Mouse (Mus musculus): Measurements from ENCODE around the gene Tmem217. TPM values are rescaled to one million over a fixed set of nuclear protein-coding genes. Genes with fewer than 3 reads are reported as not detected.

The Tmem217 gene
- total RNA-seq, 2 experiments from 2014 or later, result not detected

DNA sequence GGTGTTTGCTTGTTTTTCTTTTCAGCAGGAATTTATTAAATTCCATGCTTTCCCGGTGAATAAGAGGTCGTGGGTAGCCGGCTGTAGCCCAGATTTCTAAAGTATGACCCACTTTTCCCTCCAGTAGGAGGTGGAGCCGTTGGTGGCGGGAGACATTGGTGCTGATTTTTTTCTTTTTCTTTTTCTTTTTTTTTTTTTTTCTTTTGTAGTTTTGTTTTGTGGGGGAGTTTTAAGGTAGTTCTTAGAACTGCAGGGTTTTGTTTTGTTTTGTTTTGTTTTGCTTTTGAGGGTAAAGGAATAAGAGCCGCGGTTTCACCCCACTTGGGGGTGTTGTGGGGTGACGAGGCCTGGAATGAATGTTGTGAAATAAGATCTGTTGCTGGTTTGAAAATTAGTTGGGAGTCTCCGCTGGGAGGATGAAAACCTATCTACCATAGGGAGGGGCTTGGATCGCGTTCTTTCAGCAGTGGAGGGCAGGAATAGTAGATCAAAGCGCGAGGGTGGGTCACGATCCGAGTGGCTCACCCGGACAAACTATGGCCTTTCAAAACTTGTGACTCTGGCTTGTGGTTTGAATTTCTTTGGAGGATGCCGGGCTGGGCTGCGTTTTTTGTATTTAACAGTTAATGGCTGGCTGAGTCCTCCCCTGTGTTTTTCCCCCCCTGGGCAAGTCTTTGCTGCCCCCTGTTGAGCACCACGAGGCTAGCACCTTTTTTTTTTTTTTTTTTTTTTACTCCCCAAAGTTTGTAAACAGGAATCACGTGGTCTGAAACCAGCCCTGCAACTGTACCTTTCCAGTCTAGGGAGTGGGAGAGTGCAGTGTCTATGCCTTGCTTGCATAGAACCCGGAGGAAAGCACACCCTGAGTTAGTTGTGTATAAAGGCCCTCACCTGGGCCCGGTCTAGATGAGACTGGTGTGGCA is 59.7 kb downstream of the Tmem217 start:
- peak; percentile 66 for DNase-seq
- intact Hi-C loops (cut with DNase I; ENCODE audit: low total_unique reads), result loop anchor here (2.0 kb wide), 1 partner anchor 94 kb away; no protein-coding TSS in a partner anchor

DNA sequence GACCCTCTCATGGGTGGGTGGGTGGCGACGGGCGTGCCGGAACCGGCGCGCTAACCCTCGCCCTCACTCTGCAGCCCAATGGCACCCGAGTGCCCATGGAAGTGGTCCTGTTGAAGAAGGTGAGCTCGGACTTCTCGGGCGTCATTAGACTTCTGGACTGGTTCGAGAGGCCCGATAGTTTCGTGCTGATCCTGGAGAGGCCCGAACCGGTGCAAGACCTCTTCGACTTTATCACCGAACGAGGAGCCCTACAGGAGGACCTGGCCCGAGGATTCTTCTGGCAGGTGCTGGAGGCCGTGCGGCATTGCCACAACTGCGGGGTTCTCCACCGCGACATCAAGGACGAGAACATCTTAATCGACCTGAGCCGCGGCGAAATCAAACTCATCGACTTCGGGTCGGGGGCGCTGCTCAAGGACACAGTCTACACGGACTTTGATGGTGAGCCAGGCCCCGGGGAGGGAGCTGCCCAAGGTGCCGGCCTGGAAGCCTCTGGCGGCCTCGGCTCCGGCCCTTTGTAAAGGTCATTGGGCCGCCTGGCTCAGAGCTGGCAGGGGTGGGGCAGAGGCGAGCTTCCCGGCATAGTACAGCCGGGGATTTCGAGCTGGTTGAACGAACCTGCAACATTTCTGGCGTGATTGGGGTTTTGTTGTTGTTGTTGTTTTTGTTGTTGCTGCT is 60.5 kb downstream of the Tmem217 start:
- intact Hi-C loops (cut with DNase I; ENCODE audit: low total_unique reads), result loop anchor here (2.0 kb wide), 1 partner anchor 93 kb away; no protein-coding TSS in a partner anchor
- DNase-seq, result peak; percentile 80

DNA sequence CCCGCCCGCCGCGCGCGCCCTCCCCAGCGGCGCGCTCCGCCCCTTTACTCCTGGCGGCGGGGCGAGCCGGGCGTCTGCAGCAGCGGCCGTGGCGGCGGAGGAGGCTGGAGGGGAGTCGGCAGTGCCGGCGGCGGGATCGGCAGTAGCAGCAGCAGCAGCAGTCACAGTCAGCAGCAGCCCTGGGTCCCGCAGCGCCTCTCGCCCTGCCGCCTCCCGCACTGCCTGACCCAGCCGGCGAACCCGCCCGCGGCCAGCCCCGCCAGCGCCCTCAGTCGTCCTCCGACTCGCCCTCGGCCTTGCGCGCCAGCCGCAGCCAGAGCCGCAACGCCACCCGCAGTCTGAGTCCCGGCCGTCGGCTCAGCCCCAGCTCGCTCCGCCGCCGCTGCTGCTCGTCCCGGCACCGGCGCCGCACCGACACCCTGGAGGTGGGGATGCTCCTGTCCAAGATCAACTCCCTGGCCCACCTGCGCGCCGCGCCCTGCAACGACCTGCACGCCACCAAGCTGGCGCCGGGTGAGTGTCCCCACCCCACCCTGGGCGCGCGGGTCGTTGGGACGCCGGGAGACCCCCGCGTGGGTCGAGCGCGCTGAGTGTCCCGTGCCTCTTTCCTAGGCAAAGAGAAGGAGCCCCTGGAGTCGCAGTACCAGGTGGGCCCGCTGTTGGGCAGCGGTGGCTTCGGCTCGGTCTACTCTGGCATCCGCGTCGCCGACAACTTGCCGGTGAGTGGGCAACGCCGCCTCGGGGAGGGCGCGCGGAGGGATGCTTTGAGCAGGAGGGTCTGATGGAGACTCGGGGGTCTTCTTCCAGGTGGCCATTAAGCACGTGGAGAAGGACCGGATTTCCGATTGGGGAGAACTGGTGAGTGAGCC is 61.2 kb downstream of the Tmem217 start, which contains the start of gene Pim1:
Gene Pim1 (plus strand): TSS at position 41 of the 869 bp plus-strand sequence.
- peak; percentile 54 for DNase-seq
- intact Hi-C loops (cut with DNase I; ENCODE audit: low total_unique reads), result no loop called here

DNA sequence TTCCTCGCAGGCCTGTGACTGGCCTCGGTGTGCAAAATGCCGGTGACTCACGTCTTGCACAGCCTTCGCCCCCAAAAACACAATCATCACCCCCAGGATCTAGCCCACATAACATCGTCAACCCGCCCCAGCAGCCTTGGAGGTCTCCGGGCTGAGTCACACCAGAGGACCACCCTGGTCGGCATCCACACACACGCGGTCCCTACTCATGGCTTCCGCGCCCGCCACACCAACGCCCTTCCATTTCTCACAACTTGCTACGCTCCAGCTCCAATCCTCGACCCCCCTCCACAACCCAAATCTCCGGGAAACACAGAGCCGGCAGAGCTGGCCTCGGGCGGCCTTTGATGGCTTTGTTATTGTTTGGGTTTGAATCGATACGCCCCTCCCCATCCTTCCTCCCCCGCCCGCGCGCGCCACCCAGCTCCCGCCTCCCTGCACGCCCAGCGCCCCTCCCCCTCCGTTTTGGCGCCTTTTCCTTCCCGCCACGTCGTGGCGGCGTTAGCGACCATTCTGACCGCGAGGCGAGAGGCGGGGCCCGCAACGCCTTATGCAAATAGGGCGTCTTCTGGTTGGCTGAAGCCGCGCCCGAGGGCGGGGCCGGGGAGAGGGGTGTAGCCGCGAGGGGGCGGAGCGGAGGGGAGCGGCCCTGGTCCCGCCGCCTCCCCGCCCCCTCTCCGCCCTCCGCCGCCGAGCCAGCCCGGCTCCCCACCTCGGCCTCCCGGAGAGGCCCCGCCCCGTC is 62.0 kb downstream of the Tmem217 start:
- peak; percentile 99 for DNase-seq
- intact Hi-C loops (cut with DNase I; ENCODE audit: low total_unique reads), result no loop called here

DNA sequence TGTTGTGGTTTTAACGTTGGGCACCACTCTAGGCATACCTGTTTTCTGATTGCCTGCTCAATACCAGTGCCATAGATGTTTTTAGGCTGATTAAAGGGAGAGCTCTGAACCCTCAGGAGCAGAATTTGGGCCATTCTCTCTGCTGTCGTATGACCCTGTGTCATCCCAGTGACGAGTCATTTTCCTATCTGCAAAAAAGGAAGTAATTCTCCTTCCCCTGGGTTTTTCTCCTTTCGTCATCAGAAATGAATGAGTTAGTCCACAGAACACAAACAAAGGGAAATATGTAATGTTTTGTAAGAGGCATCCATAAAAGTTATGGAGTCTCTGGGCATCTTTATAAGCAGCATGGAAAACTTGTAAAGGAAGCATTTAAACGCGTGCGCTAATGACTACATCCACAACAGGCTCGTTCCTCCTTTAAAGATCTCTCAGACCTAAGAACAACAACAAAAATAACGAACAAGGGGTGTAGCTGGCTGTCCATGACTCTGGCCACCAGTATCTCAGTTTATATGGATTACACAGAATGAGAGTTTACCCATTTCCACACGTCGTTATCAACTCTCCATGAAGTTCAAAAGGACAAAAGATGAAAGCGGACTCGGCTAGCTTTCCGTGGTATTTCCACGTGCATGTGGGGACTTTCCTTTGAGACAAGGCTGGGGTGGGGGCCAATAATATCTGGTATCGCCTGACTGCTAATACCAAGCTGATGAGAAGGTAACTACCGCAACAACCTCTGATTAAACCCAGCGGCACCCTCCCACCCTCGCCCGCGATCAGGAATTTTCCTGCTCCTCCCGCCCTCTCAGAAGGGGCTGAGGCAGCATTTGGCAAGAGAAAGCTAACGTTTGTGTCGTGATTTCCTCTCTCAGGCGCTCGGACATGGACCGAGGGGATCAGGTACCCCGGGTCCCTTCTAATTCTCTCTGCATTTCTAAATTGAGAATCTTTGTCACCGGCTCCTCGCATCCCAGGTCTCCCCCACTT is 62.9 kb downstream of the Tmem217 start:
- DNase-seq, result peak; percentile 34
- intact Hi-C loops (cut with DNase I; ENCODE audit: low total_unique reads), result no loop called here

DNA sequence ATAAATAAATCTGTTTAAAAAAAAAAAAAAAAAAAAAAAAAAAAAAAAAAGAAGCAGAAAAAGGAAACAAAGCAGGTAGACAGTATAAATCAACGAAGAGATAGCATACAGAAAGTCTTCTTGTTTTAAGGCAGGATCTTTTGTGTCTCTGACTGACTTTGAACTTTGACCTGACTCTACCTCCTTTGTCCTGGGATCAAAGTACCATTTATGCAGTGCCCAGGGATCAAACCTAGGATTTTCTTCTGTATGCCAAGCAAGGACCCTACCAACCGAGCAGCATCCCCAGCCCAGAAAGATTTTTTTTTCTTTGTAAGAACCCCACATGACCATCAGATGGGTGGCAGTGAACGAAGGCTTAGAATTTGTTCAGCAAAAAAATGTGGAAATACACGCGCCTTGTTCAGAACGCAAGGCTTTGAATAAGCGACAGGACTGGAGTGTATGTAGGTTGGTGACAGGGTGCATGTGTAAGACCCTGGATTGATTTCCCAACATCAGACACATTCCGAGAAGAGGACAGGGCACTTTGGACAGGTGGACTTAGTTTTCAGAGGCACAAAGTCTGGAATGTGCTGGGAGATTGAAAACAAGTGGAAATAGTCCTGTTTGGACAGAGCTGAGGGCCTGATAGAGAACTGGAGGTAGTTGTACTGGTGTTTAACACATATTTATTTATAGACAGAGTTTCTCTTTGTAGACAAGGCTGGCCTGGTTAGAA is 63.8 kb downstream of the Tmem217 start:
- intact Hi-C loops (cut with DNase I; ENCODE audit: low total_unique reads), result no loop called here
- no peak for DNase-seq

DNA sequence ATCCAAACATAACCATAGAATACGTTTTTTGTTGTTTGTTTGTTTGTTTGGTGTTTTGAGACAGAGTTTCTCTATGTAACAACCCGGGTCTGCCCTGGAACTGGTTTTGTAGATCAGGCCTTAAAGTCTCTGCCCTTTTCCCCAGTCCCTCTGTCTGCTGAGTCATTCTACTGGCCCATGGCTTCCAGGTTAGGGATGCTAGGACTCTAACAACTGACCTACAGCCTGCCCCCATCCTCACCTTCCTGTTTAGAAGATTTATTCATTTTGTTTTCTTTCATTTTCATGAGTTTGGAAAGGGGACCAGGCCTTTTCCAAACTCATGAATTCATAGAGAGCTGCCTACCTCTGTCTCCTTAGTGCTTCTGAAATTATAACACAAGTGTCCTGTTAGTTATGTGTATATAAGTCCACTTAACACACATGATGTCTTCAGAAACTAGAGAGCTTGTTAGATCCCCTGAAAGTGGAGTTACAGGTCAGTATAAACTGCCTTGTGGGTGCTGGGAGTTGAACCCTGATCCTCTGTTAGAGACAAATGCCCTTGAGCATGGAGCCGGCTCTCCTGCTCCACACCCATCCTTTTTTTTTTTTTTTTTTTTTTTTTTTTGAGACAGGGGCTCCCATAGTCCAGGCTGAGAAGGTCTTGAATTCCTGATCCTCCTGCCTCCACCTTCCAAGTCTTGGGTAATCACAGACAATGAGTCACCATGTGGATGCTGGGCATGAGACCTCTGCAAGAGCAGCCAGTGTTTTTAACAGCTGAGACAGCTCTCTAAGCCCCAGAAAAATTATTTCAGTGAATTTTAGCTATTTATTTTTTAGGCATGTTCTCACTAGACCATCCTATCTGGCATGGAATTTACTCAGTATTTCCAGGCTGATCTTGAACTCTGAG is 66.6 kb downstream of the Tmem217 start:
- intact Hi-C loops (cut with DNase I; ENCODE audit: low total_unique reads), result no loop called here
- DNase-seq, result no peak

DNA sequence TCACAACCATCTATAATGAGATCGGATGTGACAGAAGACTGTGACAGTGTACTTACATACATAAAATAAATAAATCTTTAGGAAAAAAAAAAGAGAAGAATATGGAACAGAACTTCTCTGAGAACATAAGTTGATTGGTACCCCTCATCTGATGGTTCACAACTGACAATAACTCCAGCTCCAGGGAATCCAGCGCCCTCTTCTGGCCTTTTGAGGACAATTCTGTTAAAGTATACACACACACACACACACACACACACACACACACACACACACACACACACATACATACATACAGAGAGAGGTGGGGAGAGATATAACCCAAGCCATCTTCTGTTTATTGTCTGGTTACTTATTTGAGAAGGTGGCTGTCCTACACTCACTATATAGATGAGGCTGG is 67.8 kb downstream of the Tmem217 start:
- intact Hi-C loops (cut with DNase I; ENCODE audit: low total_unique reads), result no loop called here
- DNase-seq, result no peak

DNA sequence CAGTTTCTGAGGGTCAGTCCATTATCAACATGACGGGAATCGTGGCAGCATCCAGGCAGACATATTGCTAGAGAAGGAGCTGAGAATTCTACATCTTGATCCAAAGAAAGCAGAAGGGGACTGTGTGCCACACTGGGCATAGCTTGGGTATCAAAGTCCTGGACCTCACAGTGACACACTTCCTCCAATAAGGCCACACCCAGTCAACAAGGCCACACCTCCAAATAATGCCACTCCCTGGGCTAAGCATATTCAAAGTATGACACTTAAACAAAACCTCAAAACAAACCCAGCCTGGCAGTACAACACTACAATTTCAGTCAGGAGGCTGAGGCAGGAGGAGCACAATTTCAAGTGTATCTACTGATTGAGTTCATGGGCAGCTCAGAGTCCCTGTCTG is 68.9 kb downstream of the Tmem217 start:
- no peak for DNase-seq
- intact Hi-C loops (cut with DNase I; ENCODE audit: low total_unique reads), result no loop called here

DNA sequence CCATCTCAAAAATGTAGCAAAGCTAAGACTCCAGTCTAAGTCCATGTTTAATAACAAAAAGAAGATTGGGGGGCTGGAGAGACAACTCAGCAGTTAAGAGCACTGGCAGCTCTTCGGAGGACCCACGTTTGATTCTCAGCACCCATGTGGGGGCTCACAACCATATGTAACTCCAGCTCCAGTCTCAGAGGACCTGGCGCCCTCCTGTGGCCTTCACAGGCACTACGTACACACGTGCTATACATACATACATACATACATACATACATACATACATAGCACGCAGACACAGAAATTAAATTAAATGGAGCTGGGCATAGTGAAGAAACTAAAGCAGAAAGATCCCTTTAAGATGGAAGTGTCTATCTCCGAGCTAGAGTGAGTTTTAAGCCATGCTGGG is 69.6 kb downstream of the Tmem217 start:
- intact Hi-C loops (cut with DNase I; ENCODE audit: low total_unique reads), result no loop called here
- DNase-seq, result no peak

DNA sequence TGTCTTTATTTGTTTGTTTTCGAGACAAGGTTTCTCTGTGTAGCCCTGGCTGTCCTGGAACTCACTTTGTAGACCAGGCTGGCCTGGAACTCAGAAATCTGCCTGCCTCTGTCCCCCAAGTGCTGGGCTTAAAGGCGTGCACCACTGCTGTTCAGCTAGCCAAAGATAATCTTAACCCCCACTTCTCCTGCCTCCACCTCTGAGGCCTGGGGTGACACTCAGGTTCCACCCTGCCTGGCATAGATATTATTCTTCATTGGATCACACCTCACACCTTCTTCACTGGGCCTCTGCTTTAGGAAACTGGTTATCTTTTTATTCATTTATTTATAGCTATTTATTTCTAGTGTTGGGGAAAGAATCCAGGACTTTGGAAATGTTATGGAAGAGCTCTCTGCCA is 71.9 kb downstream of the Tmem217 start:
- intact Hi-C loops (cut with DNase I; ENCODE audit: low total_unique reads), result no loop called here
- no peak for DNase-seq

DNA sequence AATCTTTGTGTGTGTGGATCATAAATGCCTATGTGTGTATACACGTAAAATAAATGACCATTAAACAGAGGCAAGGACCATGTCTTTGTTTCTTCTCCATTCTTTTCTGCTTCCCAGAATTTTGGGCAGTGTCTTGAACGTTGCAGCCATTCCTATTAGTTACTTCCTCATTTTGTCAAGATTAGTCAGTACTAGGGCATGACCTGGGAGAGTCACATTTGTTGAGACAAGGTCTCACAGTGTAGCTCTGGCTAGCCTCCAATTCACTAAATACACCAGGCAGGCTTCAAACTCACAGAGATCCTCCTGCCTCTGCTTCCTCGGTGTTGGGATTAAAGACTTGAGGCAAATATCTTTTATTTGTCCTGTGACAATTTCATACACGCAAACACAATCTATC is 73.9 kb downstream of the Tmem217 start:
- intact Hi-C loops (cut with DNase I; ENCODE audit: low total_unique reads), result no loop called here
- no peak for DNase-seq

DNA sequence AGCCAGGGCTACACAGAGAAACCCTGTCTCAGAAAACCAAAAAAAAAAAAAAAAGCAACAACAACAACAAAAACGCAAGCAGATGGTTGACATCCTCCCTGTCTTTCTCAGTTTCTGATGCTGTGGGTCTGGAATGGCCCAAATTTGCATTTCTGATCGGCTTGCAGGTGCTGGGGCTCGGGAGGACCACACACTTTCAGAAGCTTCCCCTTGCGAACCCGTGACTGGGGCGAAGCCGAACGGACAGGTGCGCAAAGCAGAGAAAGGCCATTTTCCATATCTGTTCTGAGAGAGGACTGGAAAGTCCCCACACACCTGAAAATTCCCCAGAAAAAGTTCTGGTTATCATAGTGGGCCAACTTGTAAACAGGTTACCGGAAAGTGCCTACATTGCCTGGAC is 74.8 kb downstream of the Tmem217 start:
- intact Hi-C loops (cut with DNase I; ENCODE audit: low total_unique reads), result no loop called here
- no peak for DNase-seq

DNA sequence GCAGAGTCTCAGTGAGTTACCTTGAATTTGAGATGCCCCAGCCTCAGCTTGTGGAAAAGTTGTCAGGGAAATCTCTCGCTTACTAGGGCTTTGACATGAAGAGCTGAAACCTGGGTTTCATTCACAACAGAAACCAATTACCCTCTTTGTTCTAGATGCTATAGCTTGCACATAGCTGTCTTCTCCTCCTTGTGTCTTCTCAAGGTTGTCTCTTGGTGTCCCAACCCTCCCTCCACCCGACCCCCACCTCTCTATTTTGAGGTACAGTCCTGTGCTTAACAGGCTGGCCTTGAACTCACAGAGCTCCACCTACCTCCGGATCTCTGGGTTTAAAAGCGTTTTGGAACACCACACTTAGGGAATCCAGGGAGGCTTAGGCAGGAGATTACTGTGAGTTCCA is 75.7 kb downstream of the Tmem217 start:
- intact Hi-C loops (cut with DNase I; ENCODE audit: low total_unique reads), result no loop called here

More for the DNA sequence above, 75.7 kb downstream of the Tmem217 start:
- DNase-seq, result no peak
